Mouse (Mus musculus) MEL (cell line): ENCODE data around the gene Tarm1. TPM values are rescaled to one million over a fixed set of nuclear protein-coding genes. Genes with fewer than 3 reads are reported as not detected.

ENCODE experiments used
- DNase-seq: peaks from one replicate; pipeline ENCODE4 v3.0.0; 2011; ENCODE audit warnings: low read depth, low spot score
- H3K27ac ChIP-seq: 2 replicates; pipeline ENCODE4 v1.5.1; 2012; ENCODE audit warnings: low read depth, mild to moderate bottlenecking, control low read depth, low read length, moderate library complexity; ENCODE audit not compliant: control insufficient read depth
- H3K27me3 ChIP-seq, 2 experiments: fragments of 150-350 bp in 1 of 2; sonication (generic) in 1 of 2; 2 replicates each; pipeline ENCODE4 v1.6.1; 2012; ENCODE audit warnings: low read length in 2 of 2, mild to moderate bottlenecking in 2 of 2, improper control_type of control experiment in 1 of 2, moderate library complexity in 1 of 2; ENCODE audit not compliant: insufficient read depth in 2 of 2, control insufficient read depth in 1 of 2
- H3K36me3 ChIP-seq, 2 experiments: 2 replicates each; pipeline ENCODE4 v1.6.1; 2012 to 2014; ENCODE audit warnings: low read length in 2 of 2, improper control_type of control experiment in 1 of 2, inconsistent platforms in 1 of 2, mild to moderate bottlenecking in 1 of 2; ENCODE audit not compliant: insufficient read depth in 2 of 2, control insufficient read depth in 1 of 2
- H3K4me1 ChIP-seq, 2 experiments: fragments of 150-350 bp in 1 of 2; sonication (generic) in 1 of 2; 2 replicates each; pipeline ENCODE4 v1.6.1; 2012; ENCODE audit warnings: low read length in 2 of 2, improper control_type of control experiment in 1 of 2, mild to moderate bottlenecking in 1 of 2; ENCODE audit not compliant: insufficient read depth in 2 of 2, control insufficient read depth in 1 of 2
- H3K4me3 ChIP-seq, 2 experiments: fragments of 150-350 bp in 1 of 2; sonication (generic) in 1 of 2; 2 replicates each; pipeline ENCODE4 v1.5.1; 2012; ENCODE audit warnings: low read depth in 2 of 2, low read length in 2 of 2, mild to moderate bottlenecking in 2 of 2, moderate library complexity in 2 of 2, control low read depth in 1 of 2, improper control_type of control experiment in 1 of 2; ENCODE audit not compliant: control insufficient read depth in 1 of 2, insufficient read depth in 1 of 2
- H3K79me2 ChIP-seq: 2 replicates; pipeline ENCODE4 v1.6.1; 2012; ENCODE audit warnings: mild to moderate bottlenecking, low read length, moderate library complexity; ENCODE audit not compliant: control insufficient read depth, poor library complexity, insufficient read depth
- H3K9ac ChIP-seq: 2 replicates; pipeline ENCODE4 v1.6.1; 2012; ENCODE audit warnings: low read depth, mild to moderate bottlenecking, control low read depth, low read length, moderate library complexity; ENCODE audit not compliant: control insufficient read depth, poor library complexity, severe bottlenecking
- H3K9me3 ChIP-seq: fragments of 150-350 bp; sonication (generic); replicated peaks from 2 replicates; pipeline ENCODE4 v1.6.1; 2012; ENCODE audit warnings: mild to moderate bottlenecking, low read length, improper control_type of control experiment, moderate library complexity; ENCODE audit not compliant: insufficient read depth
- BHLHE40 ChIP-seq: IDR thresholded peaks from 2 replicates; pipeline ENCODE4 v1.6.1; 2012; ENCODE audit warnings: low read depth, mild to moderate bottlenecking, inconsistent platforms, low read length, improper control_type of control experiment, borderline replicate concordance
- CHD1 ChIP-seq: IDR thresholded peaks from 2 replicates; pipeline ENCODE4 v1.6.1; 2012; ENCODE audit warnings: low read depth, mild to moderate bottlenecking, inconsistent platforms, low read length, improper control_type of control experiment
- CTCF ChIP-seq, 3 experiments: IDR thresholded peaks in 2 of 3; conservative IDR thresholded peaks in 1 of 3; 2 replicates each; pipeline ENCODE4 v1.5.1; 2011 to 2012; ENCODE audit warnings: low read length in 3 of 3, low read depth in 2 of 3, mild to moderate bottlenecking in 2 of 3, improper control_type of control experiment in 1 of 3, inconsistent platforms in 1 of 3, mixed read lengths in 1 of 3, moderate library complexity in 1 of 3; ENCODE audit not compliant: control insufficient read depth in 1 of 3, insufficient read depth in 1 of 3, poor library complexity in 1 of 3, severe bottlenecking in 1 of 3
- E2F4 ChIP-seq: IDR thresholded peaks from 2 replicates; pipeline ENCODE4 v1.6.1; 2011; ENCODE audit warnings: low read depth, low read length, improper control_type of control experiment, borderline replicate concordance
- ELF1 ChIP-seq: IDR thresholded peaks from 2 replicates; pipeline ENCODE4 v1.6.1; 2014; ENCODE audit warnings: low read depth, mild to moderate bottlenecking, inconsistent platforms, low read length, improper control_type of control experiment, moderate library complexity
- GATA1 ChIP-seq: IDR thresholded peaks from 2 replicates; pipeline ENCODE4 v1.6.1; 2011; ENCODE audit warnings: low read depth, low read length, improper control_type of control experiment
- MAFK ChIP-seq: IDR thresholded peaks from 2 replicates; pipeline ENCODE4 v1.6.1; 2011; ENCODE audit warnings: low read depth, mild to moderate bottlenecking, low read length, improper control_type of control experiment, borderline replicate concordance
- MAZ ChIP-seq: IDR thresholded peaks from 2 replicates; pipeline ENCODE4 v1.6.1; 2012; ENCODE audit warnings: low read depth, mild to moderate bottlenecking, inconsistent platforms, low read length, improper control_type of control experiment
- MEF2A ChIP-seq: IDR thresholded peaks from 2 replicates; pipeline ENCODE4 v1.6.1; 2014; ENCODE audit warnings: low read depth, mild to moderate bottlenecking, inconsistent platforms, low read length, improper control_type of control experiment; ENCODE audit not compliant: poor library complexity, insufficient replicate concordance, severe bottlenecking; ENCODE audit errors: extremely low read depth
- MXI1 ChIP-seq: IDR thresholded peaks from 2 replicates; pipeline ENCODE4 v1.6.1; 2011; ENCODE audit warnings: mild to moderate bottlenecking, low read depth, low read length, improper control_type of control experiment
- MYB ChIP-seq: IDR thresholded peaks from 2 replicates; pipeline ENCODE4 v1.6.1; 2011; ENCODE audit warnings: mild to moderate bottlenecking, low read depth, low read length, improper control_type of control experiment
- MYC ChIP-seq: IDR thresholded peaks from 2 replicates; pipeline ENCODE4 v1.6.1; 2011; ENCODE audit warnings: low read depth, mild to moderate bottlenecking, low read length, improper control_type of control experiment, moderate library complexity
- NELFE ChIP-seq: IDR thresholded peaks from 2 replicates; pipeline ENCODE4 v1.6.1; 2011; ENCODE audit warnings: low read depth, low read length, improper control_type of control experiment
- POLR2AphosphoS5 ChIP-seq: IDR thresholded peaks from 2 replicates; pipeline ENCODE4 v1.6.1; 2012; ENCODE audit warnings: low read depth, borderline replicate concordance, mild to moderate bottlenecking, inconsistent platforms, low read length, moderate library complexity, mixed read lengths
- RAD21 ChIP-seq: IDR thresholded peaks from 2 replicates; pipeline ENCODE4 v1.6.1; 2011; ENCODE audit warnings: mild to moderate bottlenecking, low read depth, low read length, improper control_type of control experiment
- SMC3 ChIP-seq: IDR thresholded peaks from 2 replicates; pipeline ENCODE4 v1.6.1; 2011; ENCODE audit warnings: low read depth, low read length, improper control_type of control experiment
- TCF12 ChIP-seq: IDR thresholded peaks from 2 replicates; pipeline ENCODE4 v1.6.1; 2014; ENCODE audit warnings: low read depth, mild to moderate bottlenecking, inconsistent platforms, low read length, improper control_type of control experiment, moderate library complexity
- ZC3H11A ChIP-seq: IDR thresholded peaks from 2 replicates; pipeline ENCODE4 v1.6.1; 2012; ENCODE audit warnings: low read depth, mild to moderate bottlenecking, inconsistent platforms, low read length, improper control_type of control experiment
- ZKSCAN1 ChIP-seq: IDR thresholded peaks from 2 replicates; pipeline ENCODE4 v1.6.1; 2012; ENCODE audit warnings: low read depth, mild to moderate bottlenecking, inconsistent platforms, low read length, improper control_type of control experiment, moderate library complexity
- ZNF384 ChIP-seq: IDR thresholded peaks from 2 replicates; pipeline ENCODE4 v1.6.1; 2012; ENCODE audit warnings: low read depth, mild to moderate bottlenecking, inconsistent platforms, low read length, improper control_type of control experiment
- polyA plus RNA-seq, 2 experiments: library from polyadenylated mRNA; stranded (reverse) in 1 of 2; unstranded in 1 of 2; fragments of >175 nt in 1 of 2; fragments of >200 nt in 1 of 2; gene quantifications; 2 replicates each; pipeline versions ENCODE4 v1.2.1 to v1.2.4; 2012; ENCODE audit warnings: low replicate concordance in 2 of 2, low read depth in 1 of 2; ENCODE audit not compliant: insufficient read length in 2 of 2, insufficient read depth in 1 of 2, missing spikeins in 1 of 2
- total RNA-seq: library from RNA; depleted of rRNA; stranded (reverse); fragments of 300-350 nt; gene quantifications from 2 replicates; pipeline ENCODE4 v1.2.3, GENCODE M21; 2012

Gene Tarm1
- total and polyA plus RNA-seq, 3 experiments, result 1.1 to 1.7 TPM; not detected in 1

DNA sequence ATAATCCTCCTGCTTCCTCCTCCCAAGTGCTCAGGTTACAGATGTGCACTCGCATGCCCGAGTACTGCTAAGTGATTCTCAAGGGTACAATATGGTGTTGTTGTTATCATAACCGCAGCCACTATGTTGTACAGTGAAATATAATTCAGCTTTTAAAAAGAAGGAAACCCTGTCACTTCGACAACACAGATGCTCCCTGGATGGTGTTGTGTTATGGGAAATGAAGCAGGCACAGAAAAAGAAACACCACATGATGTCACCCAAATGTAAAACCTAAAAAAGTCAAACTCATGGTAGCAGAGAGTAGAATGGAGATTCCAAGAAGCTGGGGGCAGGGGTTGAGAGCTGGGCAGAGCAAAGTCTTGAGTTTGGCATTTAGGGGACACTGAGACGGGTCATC lies 51.8 kb downstream of the Tarm1 start (continued):
- TF ChIP-seq MAZ, result no peak

DNA sequence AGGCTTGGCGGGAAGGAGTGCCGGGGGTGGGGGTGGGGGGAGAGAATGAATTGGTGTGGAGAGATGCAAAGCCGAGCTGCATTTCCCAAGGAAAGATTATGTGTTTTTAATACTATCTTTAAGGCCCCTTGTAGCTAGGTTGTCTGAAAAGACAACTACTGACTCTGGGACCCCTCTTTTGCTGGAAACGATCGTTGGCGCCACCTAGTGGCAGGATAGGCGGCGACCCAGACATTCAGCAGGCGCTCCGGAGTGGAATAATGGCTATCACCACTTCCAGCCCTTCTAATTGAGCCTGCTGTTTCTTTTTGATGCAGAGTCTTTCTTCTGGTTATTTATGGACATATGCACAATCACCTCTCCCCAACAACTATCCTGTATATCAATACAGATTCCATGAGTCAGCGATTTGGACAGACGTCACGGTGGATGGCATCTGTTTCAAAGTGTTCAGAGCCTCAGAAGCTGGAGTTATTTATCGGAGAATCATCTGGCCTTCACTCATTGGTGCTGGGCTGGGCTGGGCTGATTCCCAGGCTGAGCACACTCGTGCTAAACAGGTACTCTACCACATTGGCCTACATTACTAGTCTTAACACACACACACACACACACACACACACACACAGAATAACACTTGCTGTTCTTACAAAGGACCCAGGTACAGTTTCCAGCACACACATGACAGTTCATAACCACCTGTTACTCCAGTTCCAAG lies 53.5 kb downstream of the Tarm1 start:
- H3K4me3 ChIP-seq, result peak overlapping the region; percentile 2 to 14; a peak in 2 of 4 replicates
- no peaks in the 10 kb centered on the region for H3K79me2 ChIP-seq
- H3K9me3 ChIP-seq, result no peaks in the 10 kb centered on the region
- no peak overlapping the region for H3K27ac ChIP-seq
- TF ChIP-seq MYB (no peak), MYC (0 out of 2 replicates have a peak, but pooled peaks have one; percentile 32), GATA1 (no peak), SMC3 (peak; percentile 85), CHD1 (0 out of 2 replicates have a peak, but pooled peaks have one; percentile 59), ZNF384 (no peak), RAD21 (peak; percentile 86), BHLHE40 (0 out of 2 replicates have a peak, but pooled peaks have one; percentile 27), CTCF (IDR thresholded peaks at IDR 0.05 in 2 of 3, conservative IDR thresholded peaks at IDR 0.05 in 1 of 3; ENCODE audit: control insufficient read depth in 1 of 3, insufficient read depth in 1 of 3, low read depth in 2 of 3, low read length in 3 of 3, poor library complexity in 1 of 3, severe bottlenecking in 1 of 3) (peak; percentile 70 to 94 (median 88)), MAFK (peak; percentile 69), ZC3H11A (peak; percentile 80)
- H3K4me1 ChIP-seq, result peaks cover 0 to 9% of the 10 kb centered on the region in 2 experiments; a peak in 2 of 4 replicates
- no peaks in the 10 kb centered on the region for H3K27me3 ChIP-seq
- no peak overlapping the region for H3K9ac ChIP-seq
- peaks cover 0 to 7% of the 10 kb centered on the region in 2 experiments; a peak in 2 of 4 replicates for H3K36me3 ChIP-seq
- peak; percentile 76 for DNase-seq

DNA sequence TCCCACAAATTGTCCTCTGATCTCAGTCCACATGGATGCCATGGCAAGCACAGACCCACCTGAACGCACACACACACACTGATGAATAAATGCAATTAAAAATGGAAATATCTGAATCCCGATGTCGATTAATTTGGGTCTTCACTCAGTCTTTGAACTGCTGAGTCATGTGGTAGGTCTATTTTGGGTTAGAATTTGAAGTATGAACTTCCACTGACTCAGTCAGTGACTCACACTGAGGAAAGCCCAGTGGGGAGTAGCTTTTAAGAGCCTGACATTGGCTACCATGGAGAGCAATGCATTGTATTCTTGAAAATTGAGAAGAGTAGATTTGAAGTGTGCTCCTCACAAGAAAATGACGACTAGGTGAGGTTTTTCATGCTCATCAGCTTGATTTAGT lies 55.4 kb downstream of the Tarm1 start:
- Histone ChIP-seq H3K4me1 (peaks cover 0 to 9% of the 10 kb centered on the region in 2 experiments; a peak in 2 of 4 replicates), H3K27me3 (no peaks in the 10 kb centered on the region), H3K79me2 (no peaks in the 10 kb centered on the region), H3K9me3 (no peaks in the 10 kb centered on the region), H3K36me3 (peaks cover 0 to 7% of the 10 kb centered on the region in 2 experiments; a peak in 2 of 4 replicates), H3K27ac (no peak overlapping the region), H3K9ac (no peak overlapping the region), H3K4me3 (no peak overlapping the region)
- TF ChIP-seq TCF12, result no peak
- TF ChIP-seq NELFE, result no peak
- no peak for TF ChIP-seq ELF1
- TF ChIP-seq ZKSCAN1, result no peak
- TF ChIP-seq MAFK, result no peak
- TF ChIP-seq POLR2AphosphoS5, result no peak
- no peak for TF ChIP-seq MEF2A
- TF ChIP-seq MXI1, result no peak
- TF ChIP-seq E2F4, result no peak
- peak; percentile 33 for DNase-seq
